Mouse (Mus musculus): ENCODE data around the gene Faf2.
A peak's percentile ranks its signal among the peaks of the same experiment; 100 is the strongest.

DNA sequence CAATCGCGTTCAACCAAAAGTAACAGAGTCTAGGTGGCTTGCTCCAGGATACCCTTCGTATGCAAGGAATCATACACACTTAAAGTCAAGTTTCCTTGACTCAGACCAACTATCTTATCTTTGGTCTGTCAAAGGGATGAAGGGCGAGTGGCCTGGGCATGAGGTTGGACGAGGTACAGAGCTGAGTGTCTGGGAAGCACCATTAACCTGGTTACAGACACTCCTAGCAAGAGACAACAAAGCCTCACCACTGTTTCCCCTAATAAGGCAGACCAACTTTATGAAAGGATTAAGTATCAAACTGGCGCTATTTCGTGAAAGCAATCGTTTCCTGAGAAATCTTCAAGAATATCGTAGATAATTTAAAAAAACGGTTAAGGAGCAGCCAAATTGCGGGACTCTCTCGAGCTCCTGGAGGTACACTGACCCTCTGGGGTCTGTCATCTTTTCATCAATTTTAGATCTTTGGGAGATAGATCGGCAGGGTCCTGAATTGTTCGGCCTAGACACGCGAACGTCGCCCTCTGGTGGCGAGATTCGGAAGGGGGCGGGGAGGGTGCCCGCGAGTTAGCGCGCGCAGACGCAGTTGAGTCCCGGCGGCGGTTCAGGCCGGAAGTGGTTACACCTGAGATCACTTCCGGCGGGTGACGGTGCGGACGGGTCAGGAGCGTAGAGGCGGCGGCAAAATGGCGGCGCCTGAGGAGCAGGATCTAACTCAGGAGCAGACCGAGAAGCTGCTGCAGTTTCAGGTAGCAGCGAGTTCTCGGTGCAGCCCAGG is at the start of gene Faf2:
- TF ChIP-seq USF1 (IDR thresholded peaks at IDR 0.05; ENCODE audit: low read depth): no peak
- TF ChIP-seq MYOG (IDR thresholded peaks at IDR 0.05; ENCODE audit: control insufficient read depth in 1 of 3, insufficient read depth in 1 of 3, insufficient read length in 2 of 3, low read depth in 2 of 3): peak in 1 of 3 experiments; percentile 4
- peak; percentile 84 for TF ChIP-seq POLR2A (IDR thresholded peaks at IDR 0.05; ENCODE audit: insufficient read length, low read depth)
- no peak for TF ChIP-seq CEBPB (IDR thresholded peaks at IDR 0.05; ENCODE audit: insufficient read depth, poor library complexity, severe bottlenecking)
